Comparison of ENCODE assay signal across 14 mouse cellular contexts in the genomic region with DNA sequence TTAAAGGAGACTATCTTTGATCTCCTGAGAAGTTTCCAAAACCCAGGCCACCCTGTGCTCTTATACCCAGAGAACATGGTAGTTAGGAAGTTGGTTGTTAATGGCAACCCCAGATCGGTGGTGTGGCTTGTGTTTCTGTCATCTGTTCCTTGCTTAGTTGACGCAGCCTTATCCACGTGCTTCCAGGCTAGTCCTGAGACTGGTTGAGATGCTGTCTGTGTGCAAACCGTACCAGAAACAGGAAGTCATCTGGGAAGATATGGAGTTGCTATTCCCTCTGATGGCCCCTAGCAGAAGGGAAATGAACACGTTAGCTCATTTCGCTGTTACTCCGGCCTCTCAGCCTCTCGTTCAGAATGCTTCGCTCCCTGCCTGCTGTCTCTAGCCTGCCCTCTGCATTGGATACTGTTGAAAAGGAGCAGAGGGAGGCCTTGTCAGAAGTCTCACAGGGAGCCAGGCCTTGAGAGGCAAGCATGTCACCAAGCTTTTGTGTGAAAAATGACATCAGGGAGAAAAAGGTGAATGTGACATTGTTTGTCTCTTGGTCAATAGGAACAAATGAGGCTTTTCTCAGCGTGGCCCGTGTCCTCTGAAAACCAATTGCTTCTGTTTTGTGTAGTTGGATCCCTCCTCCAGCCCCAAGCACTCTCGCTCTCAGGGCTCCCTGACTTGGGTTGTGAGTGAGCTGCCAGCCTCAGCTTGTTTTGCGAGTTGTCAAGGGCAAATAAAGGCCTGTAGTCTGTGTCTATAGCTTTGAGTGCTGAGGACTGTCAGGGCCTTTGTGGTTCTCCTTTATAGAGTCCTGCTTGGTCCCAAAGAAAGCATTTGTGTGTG.
DNase-seq lines count a peak whose midpoint lies in the region; ATAC-seq and TF ChIP-seq lines count a peak whose summit lies in the region.
"Had no signal": no experiment of that assay in that cellular context is flagged by ENCODE, and none has a peak within 500 bp of the region (broad histone marks: within the 10 kb centered on the region; RNA-seq: fewer than 3 reads in every experiment).

No protein-coding gene starts in this region.

- peak overlapping the region; percentile 38 for H3K27ac ChIP-seq in cortical plate, adult 2 months (ENCODE audit: insufficient read depth, low read length)
- H3K27ac ChIP-seq in forebrain, embryonic 11.5 days (ENCODE audit: low read depth, low read length), result peak overlapping the region; percentile 86
- peak overlapping the region; percentile 93 for H3K27ac ChIP-seq in hindbrain, postnatal 0 days
- peak overlapping the region; percentile 97 for H3K27ac ChIP-seq in midbrain, embryonic 15.5 days
- H3K27ac ChIP-seq in heart, embryonic 11.5 days (ENCODE audit: low read depth, low read length), result no peak overlapping the region
- H3K27ac ChIP-seq: heart, embryonic 10.5 days; liver, embryonic 14.5 days; stomach, postnatal 0 days had no signal

- H3K4me3 ChIP-seq in cortical plate, adult 2 months (ENCODE audit: insufficient read depth, low read length), result no peak overlapping the region
- H3K4me3 ChIP-seq in forebrain, embryonic 11.5 days (ENCODE audit: low read depth, low read length), result no peak overlapping the region
- H3K4me3 ChIP-seq in hindbrain, postnatal 0 days (ENCODE audit: low read length), result no peak overlapping the region
- H3K4me3 ChIP-seq in midbrain, embryonic 15.5 days, result no peak overlapping the region
- H3K4me3 ChIP-seq in heart, embryonic 11.5 days (ENCODE audit: low read depth, low read length), result no peak overlapping the region
- H3K4me3 ChIP-seq: heart, embryonic 10.5 days; megakaryocyte, embryonic 14.5 days had no signal

- TF ChIP-seq CTCF in cortical plate, adult 2 months (IDR thresholded peaks at IDR 0.05; ENCODE audit: extremely low read depth, insufficient read depth, low read length), result no peak
- TF ChIP-seq CTCF in hindbrain, postnatal 0 days (IDR thresholded peaks at IDR 0.05; ENCODE audit: low read depth), result no peak; the same call in 1 of the 2 replicates

- peaks cover 2% of the 10 kb centered on the region; the same call in 1 of the 2 replicates for H3K27me3 ChIP-seq in forebrain, embryonic 11.5 days (ENCODE audit: control insufficient read depth, insufficient read depth, low read length)
- H3K27me3 ChIP-seq in hindbrain, postnatal 0 days (ENCODE audit: insufficient read depth, low read length), result no peaks in the 10 kb centered on the region
- no peaks in the 10 kb centered on the region for H3K27me3 ChIP-seq in midbrain, embryonic 15.5 days (replicated peaks)
- no peaks in the 10 kb centered on the region for H3K27me3 ChIP-seq in heart, embryonic 11.5 days (ENCODE audit: control insufficient read depth, insufficient read depth, low read length)
- H3K27me3 ChIP-seq: megakaryocyte, embryonic 14.5 days had no signal

- ATAC-seq in forebrain, embryonic 11.5 days (replicated peaks; ENCODE audit: low FRiP score), result peak; percentile 75
- ATAC-seq in hindbrain, postnatal 0 days, result peak; percentile 81
- ATAC-seq in midbrain, embryonic 15.5 days (replicated peaks), result peak; percentile 52
- ATAC-seq in heart, embryonic 11.5 days (replicated peaks; ENCODE audit: insufficient number of reproducible peaks, low FRiP score, low TSS enrichment), result no peak
- ATAC-seq: intestine, embryonic 16.5 days had no signal

- H3K9ac ChIP-seq in forebrain, embryonic 11.5 days (ENCODE audit: low read length), result no peak overlapping the region
- H3K9ac ChIP-seq in hindbrain, postnatal 0 days (replicated peaks; ENCODE audit: low read length), result no peak overlapping the region
- no peak overlapping the region for H3K9ac ChIP-seq in midbrain, embryonic 15.5 days
- no peak overlapping the region for H3K9ac ChIP-seq in heart, embryonic 11.5 days (ENCODE audit: low read depth, low read length)
- H3K9ac ChIP-seq: liver, embryonic 14.5 days had no signal

- TF ChIP-seq POLR2A in cortical plate, adult 2 months (IDR thresholded peaks at IDR 0.05; ENCODE audit: extremely low read depth, insufficient read depth, low read length), result no peak

- WGBS in forebrain, embryonic 11.5 days, result 17% methylated on average over 13 of the region's 13 CpGs
- 18% methylated on average over 13 of the region's 13 CpGs for WGBS in hindbrain, postnatal 0 days
- WGBS in midbrain, embryonic 15.5 days, result 9% methylated on average over 13 of the region's 13 CpGs
- WGBS in heart, embryonic 11.5 days (ENCODE audit: insufficient replicate concordance), result 49% methylated on average over 13 of the region's 13 CpGs

- no peaks in the 10 kb centered on the region for H3K9me3 ChIP-seq in forebrain, embryonic 11.5 days (ENCODE audit: control insufficient read depth, low read length)
- H3K9me3 ChIP-seq in hindbrain, postnatal 0 days (ENCODE audit: low read length), result no peaks in the 10 kb centered on the region
- H3K9me3 ChIP-seq in midbrain, embryonic 15.5 days, result no peaks in the 10 kb centered on the region
- no peaks in the 10 kb centered on the region for H3K9me3 ChIP-seq in heart, embryonic 11.5 days (replicated peaks; ENCODE audit: control insufficient read depth, low read length)
- H3K9me3 ChIP-seq: heart, embryonic 10.5 days had no signal

- peaks cover 26% of the 10 kb centered on the region for H3K4me1 ChIP-seq in cortical plate, adult 2 months (ENCODE audit: control insufficient read depth, insufficient read depth, low read length)
- H3K4me1 ChIP-seq in forebrain, embryonic 11.5 days (replicated peaks; ENCODE audit: control insufficient read depth, insufficient read depth, low read length), result peaks cover 20% of the 10 kb centered on the region
- peaks cover 22% of the 10 kb centered on the region for H3K4me1 ChIP-seq in hindbrain, postnatal 0 days (ENCODE audit: insufficient read depth, low read length)
- H3K4me1 ChIP-seq in midbrain, embryonic 15.5 days, result peaks cover 57% of the 10 kb centered on the region
- no peaks in the 10 kb centered on the region for H3K4me1 ChIP-seq in heart, embryonic 11.5 days (ENCODE audit: control insufficient read depth, insufficient read depth, low read length)
- H3K4me1 ChIP-seq: megakaryocyte, embryonic 14.5 days had no signal

- 0 out of 2 replicates have a peak overlapping the region, but pooled peaks have one; percentile 15 for H3K4me2 ChIP-seq in forebrain, embryonic 11.5 days (ENCODE audit: low read depth, low read length, severe bottlenecking)
- H3K4me2 ChIP-seq in hindbrain, postnatal 0 days (ENCODE audit: low read depth, low read length), result no peak overlapping the region
- no peak overlapping the region for H3K4me2 ChIP-seq in midbrain, embryonic 15.5 days
- no peak overlapping the region for H3K4me2 ChIP-seq in heart, embryonic 11.5 days

- H3K36me3 ChIP-seq in forebrain, embryonic 11.5 days (ENCODE audit: control insufficient read depth, insufficient read depth, low read length), result no peaks in the 10 kb centered on the region
- no peaks in the 10 kb centered on the region for H3K36me3 ChIP-seq in hindbrain, postnatal 0 days (ENCODE audit: insufficient read depth, low read length)
- no peaks in the 10 kb centered on the region for H3K36me3 ChIP-seq in midbrain, embryonic 15.5 days (replicated peaks)
- no peaks in the 10 kb centered on the region for H3K36me3 ChIP-seq in heart, embryonic 11.5 days (ENCODE audit: control insufficient read depth, insufficient read depth, low read length)
- H3K36me3 ChIP-seq: heart, embryonic 10.5 days had no signal

- DNase-seq in forebrain, embryonic 11.5 days (ENCODE audit: low spot score), result peak; percentile 77
- DNase-seq in hindbrain, postnatal 0 days (ENCODE audit: low spot score), result peak; percentile 80
- no peak for DNase-seq in adrenal gland, postnatal 25 days
- DNase-seq in adrenal gland, postnatal 14 days, result no peak
- DNase-seq in urinary bladder, postnatal 14 days (ENCODE audit: low spot score), result no peak
- DNase-seq: right cerebral cortex, postnatal 14 days had no signal

Comparison
In these comparisons a context has a peak if more than half of its experiments do, and no peak if none do; other contexts are left out.
1. DNase-seq: peak in forebrain, embryonic 11.5 days (single experiment) and hindbrain, postnatal 0 days (single experiment); none in adrenal gland, postnatal 25 days (single experiment), adrenal gland, postnatal 14 days (single experiment) and urinary bladder, postnatal 14 days (single experiment).